Mouse (Mus musculus) kidney, postnatal 10 days (tissue): ENCODE results near the gene Mlh3.

ENCODE experiments used
- DNase-seq: peaks from one replicate; pipeline ENCODE4 v3.0.0; 2021; ENCODE audit warnings: mixed read lengths

Gene Mlh3

GRCm38 (mm10) chr12:85186361-85186760 lies 84.0 kb downstream of the Mlh3 start:
- DNase-seq: no peak

GRCm38 (mm10) chr12:85185810-85186209 lies 84.6 kb downstream of the Mlh3 start:
- no peak for DNase-seq
